Mouse (Mus musculus) liver, embryonic 14.5 days (tissue): ENCODE measurements around the gene Smim14.

Experiments
- CTCF ChIP-seq: IDR thresholded peaks from 2 replicates; pipeline ENCODE4 v1.5.1; 2016; ENCODE audit warnings: antibody characterized with exemption, low read depth, control low read depth
- EP300 ChIP-seq: IDR thresholded peaks from 2 replicates; pipeline ENCODE4 v1.6.1; 2016; ENCODE audit warnings: antibody characterized with exemption, low read depth

DNA sequence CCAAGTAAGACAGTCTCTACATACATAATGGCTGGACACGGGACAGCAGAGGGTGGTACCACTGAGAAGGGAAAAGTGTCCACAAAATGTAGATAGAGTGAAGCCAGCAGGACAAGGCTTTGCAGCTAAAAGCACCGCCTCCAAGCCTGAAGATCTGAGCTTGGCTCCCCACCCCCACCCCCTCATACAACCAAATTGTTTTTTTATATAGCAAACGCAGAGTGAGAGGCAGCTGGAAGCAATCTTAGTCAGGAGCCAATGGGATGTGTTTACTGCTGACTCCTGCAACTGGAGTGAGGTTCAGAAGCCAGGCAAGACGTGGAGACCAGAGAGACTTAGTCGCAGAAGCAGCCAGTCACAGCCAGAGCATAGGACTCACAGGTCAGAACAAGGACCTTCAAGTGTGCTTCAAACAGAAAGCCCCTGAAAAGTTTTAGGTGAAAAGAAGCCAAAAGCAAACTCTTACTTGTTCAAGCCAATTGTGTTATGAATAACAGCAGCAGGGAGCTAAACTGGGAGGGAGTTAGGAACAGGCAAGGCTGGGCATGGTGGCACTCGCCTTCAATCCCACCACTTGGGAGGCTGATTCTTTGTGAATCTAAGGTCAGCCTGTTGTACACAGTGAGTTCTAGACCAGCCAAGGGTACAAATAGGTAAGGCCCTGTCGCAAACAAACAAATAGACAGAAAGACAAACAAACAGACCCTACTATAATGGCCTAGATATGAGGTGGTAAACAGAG lies 79.7 kb downstream of the Smim14 start:
- TF ChIP-seq CTCF (no peak), EP300 (no peak)
